Mouse (Mus musculus): ENCODE results near the gene Aasdh.

Gene Aasdh

DNA sequence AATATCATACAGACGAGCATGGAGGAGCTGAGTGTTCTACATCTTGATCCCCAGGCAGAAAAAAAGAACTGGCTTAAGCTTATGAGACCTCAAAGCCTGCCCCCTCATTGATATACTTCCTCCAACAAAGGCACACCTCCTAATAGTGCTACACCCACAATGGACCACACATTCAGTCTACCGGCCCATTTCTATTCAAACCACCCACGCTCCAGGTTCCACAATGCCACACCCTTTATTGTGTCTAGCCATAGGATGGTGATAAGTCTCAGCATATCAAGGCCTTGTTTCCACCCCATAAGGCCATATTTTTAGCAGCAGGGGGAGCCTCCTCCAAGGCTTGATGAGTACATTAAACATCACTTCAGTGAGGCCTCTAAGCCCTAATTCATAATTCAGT lies 5.5 kb upstream of the Aasdh start:
- DNase-seq (ENCODE audit: low spot score in 2 of 2): no peak

DNA sequence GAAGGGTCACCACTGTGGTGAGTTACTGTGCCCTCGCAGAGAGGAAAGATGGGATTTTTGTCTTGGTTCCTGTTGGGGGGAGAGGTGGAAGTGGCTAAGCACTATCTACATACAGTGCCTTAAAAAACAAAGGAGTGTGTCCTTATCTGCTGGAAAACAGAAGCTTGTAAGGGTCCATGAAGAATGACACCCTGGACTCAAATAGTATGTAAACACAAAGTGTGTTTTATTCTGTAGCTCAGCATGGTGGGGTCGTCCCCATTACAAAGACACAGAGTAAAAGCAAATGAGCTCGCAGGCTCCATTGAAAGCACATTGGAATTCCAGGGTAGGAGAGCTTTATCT lies 813 bp upstream of the Aasdh start:
- no peak for DNase-seq (ENCODE audit: low spot score in 2 of 2)

DNA sequence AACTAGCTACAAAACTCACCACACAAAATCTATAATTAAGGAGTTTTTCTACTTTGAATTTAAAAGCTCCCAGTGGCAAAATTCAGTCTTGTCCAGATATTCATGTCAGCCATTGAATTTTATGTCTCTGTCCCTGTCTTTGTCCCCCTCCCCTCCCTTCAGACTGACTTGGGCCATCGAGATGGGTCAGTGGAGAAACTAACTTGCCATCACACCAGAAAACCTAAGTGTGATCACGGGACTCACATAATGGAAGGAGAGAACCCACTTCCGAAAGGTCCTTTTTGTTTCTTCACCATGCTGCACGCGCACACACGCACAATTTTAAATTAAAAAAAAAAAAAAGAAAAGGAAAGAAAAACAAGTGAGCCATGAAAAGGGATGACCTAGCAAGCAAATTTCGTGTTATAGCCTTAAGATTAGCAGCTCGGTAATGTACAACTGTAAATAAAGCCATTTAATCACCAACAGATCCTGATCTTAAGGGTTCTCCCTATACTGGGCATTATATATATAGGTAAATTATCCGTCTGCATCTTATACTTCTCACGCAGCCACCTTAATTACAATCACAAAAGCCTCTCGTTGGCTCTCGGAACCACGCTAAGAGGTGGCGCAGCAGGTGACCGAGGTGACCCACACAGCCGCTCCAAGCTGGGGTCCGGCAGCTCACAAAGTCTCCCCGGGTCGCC lies 455 bp downstream of the Aasdh start:
- no peak for DNase-seq (ENCODE audit: low spot score in 2 of 2)

- DNase-seq (ENCODE audit: low spot score in 2 of 2): no peak
These were observed 3.2 kb downstream of the Aasdh start for GRCm38 (mm10) chr5:76902131-76902530.

DNA sequence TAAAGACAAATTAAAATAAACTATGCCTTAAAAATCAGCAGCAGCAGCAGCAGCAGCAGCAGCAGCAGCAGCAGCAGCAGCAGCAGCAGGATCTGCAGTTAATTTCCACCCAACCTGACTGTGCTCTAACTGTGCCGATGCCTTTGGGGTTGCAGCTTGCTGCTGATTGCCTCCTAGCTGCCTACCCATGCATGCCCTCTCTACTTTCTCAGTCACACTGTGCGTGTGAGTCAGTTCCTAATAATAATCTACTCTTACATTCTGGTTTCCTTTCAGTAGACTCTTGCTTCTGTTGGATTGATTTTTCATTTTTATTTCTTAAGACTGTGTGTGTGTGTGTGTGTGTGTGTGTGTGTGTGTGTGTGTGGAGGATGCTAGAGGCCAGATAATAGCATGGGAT lies 12.2 kb downstream of the Aasdh start:
- DNase-seq (ENCODE audit: low spot score in 2 of 2): no peak

GRCm38 (mm10) chr5:76892608-76893007 lies 12.7 kb downstream of the Aasdh start:
- DNase-seq (ENCODE audit: low spot score in 2 of 2): no peak

GRCm38 (mm10) chr5:76887011-76887410 lies 18.3 kb downstream of the Aasdh start:
- no peak for DNase-seq (ENCODE audit: low spot score in 2 of 2)

- no peak for DNase-seq (ENCODE audit: low spot score in 2 of 2)
These were observed 21.2 kb downstream of the Aasdh start for GRCm38 (mm10) chr5:76884107-76884506.

GRCm38 (mm10) chr5:76876106-76876758 lies 29.1 kb downstream of the Aasdh start:
- DNase-seq (ENCODE audit: low spot score in 2 of 2): no peak

DNA sequence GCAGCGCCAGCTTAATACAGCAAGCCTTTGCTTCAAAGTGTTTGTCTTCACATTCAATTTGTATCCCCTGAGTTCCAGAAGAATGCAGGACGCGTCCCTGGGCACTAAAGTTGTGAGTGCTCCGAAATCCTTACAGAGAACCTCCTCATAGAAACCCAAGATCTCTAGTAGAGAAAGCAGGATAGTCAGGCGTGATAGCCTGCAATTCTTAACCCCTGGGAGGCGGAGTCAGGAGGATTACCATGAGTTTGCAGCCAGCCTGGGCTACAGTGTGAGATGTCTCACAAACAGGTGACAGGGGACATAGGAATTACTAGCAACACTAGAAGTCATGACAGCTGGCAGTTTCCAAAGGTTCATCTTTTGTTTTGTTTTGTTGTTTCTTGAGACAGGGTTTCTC lies 35.8 kb downstream of the Aasdh start:
- no peak for DNase-seq (ENCODE audit: low spot score in 2 of 2)

DNA sequence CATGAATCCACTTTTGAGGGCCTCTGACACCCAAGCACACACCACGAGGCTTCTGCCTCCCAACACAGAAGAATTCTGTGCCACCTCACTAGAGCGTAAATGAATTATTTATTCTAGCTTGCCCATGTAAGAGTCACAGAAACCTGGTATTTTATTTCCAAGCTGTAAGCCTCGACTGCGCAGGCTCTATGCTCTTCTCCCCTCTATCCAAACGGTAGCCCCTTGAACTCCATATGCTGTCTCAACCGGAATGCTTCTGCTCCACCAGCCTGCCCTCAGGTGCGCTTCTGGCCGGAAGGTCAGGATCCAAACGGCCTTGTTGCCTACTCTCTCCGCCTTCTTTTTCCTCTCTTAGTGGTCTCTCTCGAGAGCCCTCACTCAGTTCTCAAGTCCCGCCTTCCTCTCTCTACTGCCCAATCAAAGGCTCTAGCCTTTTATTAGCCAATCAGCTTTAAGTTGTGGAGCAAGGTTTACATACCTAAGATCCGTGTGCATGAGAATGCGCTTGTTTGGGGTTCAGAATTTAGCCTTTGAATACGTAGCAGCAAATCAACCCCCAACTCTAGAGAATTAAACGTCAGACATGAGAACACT lies 36.5 kb downstream of the Aasdh start:
- peak; percentile 27 to 41 for DNase-seq (ENCODE audit: low spot score in 2 of 2)

GRCm38 (mm10) chr5:76866819-76867218 lies 38.5 kb downstream of the Aasdh start:
- DNase-seq (ENCODE audit: low spot score in 2 of 2): no peak

DNA sequence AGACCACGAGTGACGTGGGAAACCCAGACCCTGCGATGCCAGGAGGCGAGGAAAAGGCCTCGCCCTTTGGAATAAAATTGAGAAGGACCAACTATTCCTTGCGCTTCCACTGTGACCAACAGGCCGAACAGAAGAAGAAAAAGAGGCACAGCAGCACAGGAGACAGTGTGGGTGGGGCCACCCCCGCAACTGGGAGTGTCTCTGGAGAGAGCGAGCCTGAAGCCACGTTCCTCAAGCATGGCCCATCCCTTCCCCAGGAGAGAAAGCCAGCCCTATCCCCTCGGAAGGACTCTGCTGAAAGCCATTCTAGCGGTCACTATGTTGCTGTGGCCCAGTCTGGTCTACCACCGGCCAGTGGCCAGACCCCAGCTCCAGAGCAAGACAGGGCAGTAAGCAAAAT lies 46.9 kb downstream of the Aasdh start:
- DNase-seq (ENCODE audit: low spot score in 2 of 2): no peak

GRCm38 (mm10) chr5:76857103-76858015 lies 48.0 kb downstream of the Aasdh start:
- no peak for DNase-seq (ENCODE audit: low spot score in 2 of 2)

DNA sequence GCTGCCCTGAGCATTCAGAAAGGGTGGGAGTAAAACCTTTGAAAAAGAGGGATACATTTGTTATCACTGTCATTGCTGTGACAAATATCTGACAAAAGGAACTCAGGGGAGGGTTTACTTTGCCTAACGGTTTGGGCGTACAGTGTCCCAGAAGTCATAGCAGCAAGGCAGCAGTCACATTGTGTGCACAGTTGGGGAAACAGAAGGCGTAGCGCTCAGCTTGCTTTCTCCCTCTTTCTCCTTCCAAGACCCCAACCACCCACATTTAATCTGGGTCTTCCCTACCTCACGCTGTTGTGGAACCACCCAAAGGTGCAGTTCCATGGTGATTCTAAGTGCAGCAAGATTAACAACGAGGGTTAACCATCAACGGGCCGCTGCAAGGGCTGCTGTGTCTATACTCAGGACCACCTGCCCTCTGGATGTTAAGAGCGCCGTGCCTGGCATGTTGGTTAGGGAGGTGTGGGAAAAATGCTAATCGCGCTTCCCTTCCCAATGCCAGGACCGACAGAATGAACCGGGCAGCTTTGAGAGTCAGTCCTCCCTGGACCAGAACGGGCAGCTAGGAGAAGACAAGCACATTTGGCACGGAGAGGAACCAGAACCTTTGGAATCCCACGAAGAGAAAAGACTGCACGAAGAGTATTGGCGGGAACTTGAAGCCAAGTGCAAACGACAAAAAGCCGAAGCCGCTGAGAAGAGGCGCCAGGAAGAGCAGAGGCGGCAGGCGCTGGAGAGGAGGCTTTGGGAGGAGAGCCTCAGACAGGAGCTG lies 49.3 kb downstream of the Aasdh start:
- no peak for DNase-seq (ENCODE audit: low spot score in 2 of 2)

- peak; percentile 48 to 70 for DNase-seq (ENCODE audit: low spot score in 2 of 2)
These were observed 51.8 kb downstream of the Aasdh start for GRCm38 (mm10) chr5:76853549-76853948.

DNA sequence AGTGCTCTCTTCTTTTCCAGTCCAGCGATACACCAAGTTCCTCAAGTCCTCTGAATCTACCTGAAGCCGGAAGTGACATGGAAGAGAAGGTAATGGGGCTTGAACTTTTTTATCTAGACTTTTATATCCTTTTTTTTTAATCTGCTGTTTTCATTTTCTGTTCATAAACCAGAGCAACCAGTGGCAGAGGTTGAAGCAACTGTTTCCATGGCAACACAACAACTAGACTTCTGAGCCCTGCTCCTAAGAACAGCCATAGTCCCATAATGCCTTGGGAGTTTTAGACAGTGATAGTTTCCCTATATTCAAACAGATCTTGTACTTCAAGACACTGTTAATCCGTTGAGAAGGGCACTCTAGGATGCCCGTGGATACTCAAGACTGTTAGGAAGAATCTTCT lies 54.0 kb downstream of the Aasdh start:
- DNase-seq (ENCODE audit: low spot score in 2 of 2): no peak

- DNase-seq (ENCODE audit: low spot score in 2 of 2): no peak
These were observed 58.2 kb downstream of the Aasdh start for GRCm38 (mm10) chr5:76847106-76847505.

GRCm38 (mm10) chr5:76844618-76845186 lies 60.6 kb downstream of the Aasdh start:
- no peak for DNase-seq (ENCODE audit: low spot score in 2 of 2)

GRCm38 (mm10) chr5:76843851-76844419 lies 61.4 kb downstream of the Aasdh start:
- no peak for DNase-seq (ENCODE audit: low spot score in 2 of 2)

- peak; percentile 28 to 37 for DNase-seq (ENCODE audit: low spot score in 2 of 2)
These were observed 61.9 kb downstream of the Aasdh start for GRCm38 (mm10) chr5:76843448-76843847.

All from spleen, postnatal 36 days (tissue).